Mouse (Mus musculus): ENCODE measurements around the gene Cdc42bpg. TPM values are rescaled to one million over a fixed set of nuclear protein-coding genes. Genes with fewer than 3 reads are reported as not detected.

Cdc42bpg gene
- total and polyA plus RNA-seq, 3 experiments = 2.6 to 4.5 TPM; not detected in 1

- Histone ChIP-seq H3K9ac (ENCODE audit: control insufficient read depth, low read depth, low read length, poor library complexity, severe bottlenecking) (peak overlapping the region; percentile 16; the same call in 1 of the 2 replicates), H3K9me3 (replicated peaks; ENCODE audit: insufficient read depth, low read length) (no peaks in the 10 kb centered on the region), H3K27me3 (ENCODE audit: control insufficient read depth in 1 of 2, insufficient read depth in 2 of 2, low read length in 2 of 2) (no peaks in the 10 kb centered on the region), H3K36me3 (ENCODE audit: control insufficient read depth in 1 of 2, insufficient read depth in 2 of 2, low read length in 2 of 2) (peaks cover 6 to 54% of the 10 kb centered on the region in 2 experiments), H3K4me3 (ENCODE audit: control insufficient read depth in 1 of 2, insufficient read depth in 1 of 2, low read depth in 2 of 2, low read length in 2 of 2) (no peak overlapping the region), H3K4me1 (ENCODE audit: control insufficient read depth in 1 of 2, insufficient read depth in 2 of 2, low read length in 2 of 2) (peaks cover 33 to 63% of the 10 kb centered on the region in 2 experiments), H3K27ac (ENCODE audit: control insufficient read depth, low read depth, low read length) (peak overlapping the region; percentile 77), H3K79me2 (ENCODE audit: control insufficient read depth, insufficient read depth, low read length, poor library complexity) (no peaks in the 10 kb centered on the region)
- peak; percentile 92 for DNase-seq (ENCODE audit: low read depth, low spot score)
- TF ChIP-seq NELFE (IDR thresholded peaks at IDR 0.05; ENCODE audit: low read depth, low read length) (no peak), EP300 (IDR thresholded peaks at IDR 0.05; ENCODE audit: low read depth in 1 of 2, low read length in 2 of 2) (peak; percentile 80 to 81), CHD2 (IDR thresholded peaks at IDR 0.05; ENCODE audit: low read length) (no peak), HCFC1 (IDR thresholded peaks at IDR 0.05; ENCODE audit: low read depth, low read length) (no peak), E2F4 (IDR thresholded peaks at IDR 0.05; ENCODE audit: borderline replicate concordance, low read depth, low read length) (no peak), ELF1 (IDR thresholded peaks at IDR 0.05; ENCODE audit: low read depth, low read length) (0 out of 2 replicates have a peak, but pooled peaks have one; percentile 20), SIN3A (IDR thresholded peaks at IDR 0.05; ENCODE audit: low read length) (peak; percentile 87), MYB (IDR thresholded peaks at IDR 0.05; ENCODE audit: low read depth, low read length) (no peak), MAZ (IDR thresholded peaks at IDR 0.05; ENCODE audit: low read depth, low read length) (no peak), TBP (IDR thresholded peaks at IDR 0.05; ENCODE audit: low read depth, low read length) (0 out of 2 replicates have a peak, but pooled peaks have one; percentile 37), ZC3H11A (IDR thresholded peaks at IDR 0.05; ENCODE audit: low read depth, low read length) (no peak), POLR2AphosphoS2 (IDR thresholded peaks at IDR 0.05; ENCODE audit: low read length) (no peak), USF1 (IDR thresholded peaks at IDR 0.05; ENCODE audit: low read depth, low read length) (no peak), KAT2A (conservative IDR thresholded peaks at IDR 0.05; ENCODE audit: low read depth, low read length) (no peak), ZNF384 (IDR thresholded peaks at IDR 0.05; ENCODE audit: low read depth, low read length) (no peak), CTCF (IDR thresholded peaks at IDR 0.05 in 2 of 3, conservative IDR thresholded peaks at IDR 0.05 in 1 of 3; ENCODE audit: control insufficient read depth in 1 of 3, insufficient read depth in 1 of 3, low read depth in 2 of 3, low read length in 3 of 3, poor library complexity in 1 of 3, severe bottlenecking in 1 of 3) (no peak), TAL1 (IDR thresholded peaks at IDR 0.05; ENCODE audit: low read length) (no peak; the same call in 1 of the 2 replicates), GATA1 (IDR thresholded peaks at IDR 0.05; ENCODE audit: low read depth, low read length) (peak; percentile 33; the same call in 1 of the 2 replicates), NRF1 (IDR thresholded peaks at IDR 0.05; ENCODE audit: insufficient read depth, low read depth, low read length, poor library complexity, severe bottlenecking) (no peak), BHLHE40 (IDR thresholded peaks at IDR 0.05; ENCODE audit: borderline replicate concordance, low read depth, low read length) (peak; percentile 25; the same call in 1 of the 2 replicates), ZKSCAN1 (IDR thresholded peaks at IDR 0.05; ENCODE audit: low read depth, low read length) (no peak), POLR2AphosphoS5 (IDR thresholded peaks at IDR 0.05; ENCODE audit: borderline replicate concordance, low read depth, low read length) (no peak), GABPA (IDR thresholded peaks at IDR 0.05; ENCODE audit: low read depth, low read length) (peak; percentile 55; the same call in 1 of the 2 replicates), MAX (IDR thresholded peaks at IDR 0.05; ENCODE audit: low read length) (no peak), ETS1 (IDR thresholded peaks at IDR 0.05; ENCODE audit: low read depth, low read length) (peak; percentile 100), UBTF (IDR thresholded peaks at IDR 0.05; ENCODE audit: borderline replicate concordance, insufficient read depth, low read depth, low read length) (no peak), MAFK (IDR thresholded peaks at IDR 0.05; ENCODE audit: borderline replicate concordance, low read depth, low read length) (peak; percentile 84), POLR2A (IDR thresholded peaks at IDR 0.05; ENCODE audit: control insufficient read depth in 1 of 2, insufficient read depth in 1 of 2, low read depth in 1 of 2, low read length in 2 of 2, poor library complexity in 1 of 2) (no peak), JUND (IDR thresholded peaks at IDR 0.05; ENCODE audit: low read depth, low read length) (peak; percentile 88), MXI1 (IDR thresholded peaks at IDR 0.05; ENCODE audit: low read depth, low read length) (peak; percentile 50; the same call in 1 of the 2 replicates), MYC (IDR thresholded peaks at IDR 0.05; ENCODE audit: low read depth, low read length) (peak; percentile 61; the same call in 1 of the 2 replicates), ZMIZ1 (IDR thresholded peaks at IDR 0.05; ENCODE audit: low read depth, low read length) (no peak), SMC3 (IDR thresholded peaks at IDR 0.05; ENCODE audit: low read depth, low read length) (no peak), RCOR1 (IDR thresholded peaks at IDR 0.05; ENCODE audit: low read depth, low read length) (no peak), USF2 (IDR thresholded peaks at IDR 0.05; ENCODE audit: borderline replicate concordance in 1 of 2, insufficient read depth in 1 of 2, low read depth in 1 of 2, low read length in 2 of 2) (no peak), RAD21 (IDR thresholded peaks at IDR 0.05; ENCODE audit: low read depth, low read length) (no peak), MEF2A (IDR thresholded peaks at IDR 0.05; ENCODE audit: extremely low read depth, insufficient replicate concordance, low read depth, low read length, poor library complexity, severe bottlenecking) (no peak)
These were observed 8.6 kb upstream of the Cdc42bpg start for GRCm38 (mm10) chr19:6297641-6298040.

Data from MEL (cell line).